Mouse (Mus musculus) cerebellum, postnatal 25 days (tissue): ENCODE results near the gene Pde7b.
A peak's percentile ranks its signal among the peaks of the same experiment; 100 is the strongest.

Experiments
- DNase-seq, 2 experiments: peaks; one replicate each; pipeline ENCODE4 v3.0.0; 2021; ENCODE audit warnings: mixed read lengths in 2 of 2

The Pde7b gene

DNA sequence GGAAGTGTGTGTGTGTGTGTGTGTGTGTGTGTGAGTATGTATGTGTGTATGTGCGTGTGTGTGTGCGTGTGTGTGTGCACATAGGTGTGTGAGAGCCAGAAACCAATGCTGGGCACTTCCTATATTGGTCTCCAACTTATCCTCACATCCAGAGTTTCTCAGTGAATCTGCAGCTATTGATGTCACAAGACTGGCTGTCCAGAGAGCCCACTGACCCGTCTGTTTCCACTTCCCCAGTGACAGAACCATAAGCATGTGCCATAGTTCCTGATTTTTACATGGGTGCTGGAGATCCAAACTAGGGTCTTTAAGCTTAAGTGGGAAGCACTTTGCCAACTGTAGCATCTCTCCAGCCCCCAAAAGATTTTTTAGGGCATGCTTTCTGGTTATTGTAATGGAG is 71.6 kb downstream of the Pde7b start:
- DNase-seq = no peak

DNA sequence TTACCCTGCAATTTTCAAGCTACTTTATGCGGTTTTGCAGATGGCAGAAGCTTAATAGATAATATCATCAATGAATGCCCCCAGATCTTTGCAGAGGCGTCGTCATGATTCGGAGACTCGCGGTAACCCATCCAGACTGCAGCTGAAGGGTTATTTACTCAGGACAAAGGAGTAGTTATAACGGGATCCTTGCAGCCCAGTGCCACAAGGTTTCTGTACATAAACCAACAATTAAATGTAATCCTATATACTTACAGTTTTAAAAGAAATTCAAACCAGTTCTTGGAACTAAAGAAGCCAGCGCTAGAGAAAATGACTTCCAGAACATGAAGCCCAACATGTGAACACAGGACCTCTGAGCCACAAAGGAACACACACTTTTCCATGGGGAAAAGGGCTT is 88.5 kb downstream of the Pde7b start:
- DNase-seq = no peak

DNA sequence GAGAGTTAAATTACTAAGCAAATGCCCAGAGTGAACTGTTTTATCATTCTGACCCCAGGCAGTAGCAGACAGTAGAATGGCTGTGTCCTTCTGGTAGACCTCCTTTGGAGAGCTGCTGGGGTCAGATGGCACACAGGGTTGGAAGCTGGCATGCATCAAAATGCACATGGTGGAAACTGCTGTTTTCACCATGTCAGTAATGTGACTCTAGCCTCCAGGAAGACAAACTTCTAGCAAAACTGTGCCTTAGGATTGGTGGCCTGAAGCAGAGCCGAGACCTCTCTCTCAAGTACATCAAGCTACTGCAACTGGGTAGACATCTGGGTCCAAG is 91.8 kb downstream of the Pde7b start:
- no peak for DNase-seq

DNA sequence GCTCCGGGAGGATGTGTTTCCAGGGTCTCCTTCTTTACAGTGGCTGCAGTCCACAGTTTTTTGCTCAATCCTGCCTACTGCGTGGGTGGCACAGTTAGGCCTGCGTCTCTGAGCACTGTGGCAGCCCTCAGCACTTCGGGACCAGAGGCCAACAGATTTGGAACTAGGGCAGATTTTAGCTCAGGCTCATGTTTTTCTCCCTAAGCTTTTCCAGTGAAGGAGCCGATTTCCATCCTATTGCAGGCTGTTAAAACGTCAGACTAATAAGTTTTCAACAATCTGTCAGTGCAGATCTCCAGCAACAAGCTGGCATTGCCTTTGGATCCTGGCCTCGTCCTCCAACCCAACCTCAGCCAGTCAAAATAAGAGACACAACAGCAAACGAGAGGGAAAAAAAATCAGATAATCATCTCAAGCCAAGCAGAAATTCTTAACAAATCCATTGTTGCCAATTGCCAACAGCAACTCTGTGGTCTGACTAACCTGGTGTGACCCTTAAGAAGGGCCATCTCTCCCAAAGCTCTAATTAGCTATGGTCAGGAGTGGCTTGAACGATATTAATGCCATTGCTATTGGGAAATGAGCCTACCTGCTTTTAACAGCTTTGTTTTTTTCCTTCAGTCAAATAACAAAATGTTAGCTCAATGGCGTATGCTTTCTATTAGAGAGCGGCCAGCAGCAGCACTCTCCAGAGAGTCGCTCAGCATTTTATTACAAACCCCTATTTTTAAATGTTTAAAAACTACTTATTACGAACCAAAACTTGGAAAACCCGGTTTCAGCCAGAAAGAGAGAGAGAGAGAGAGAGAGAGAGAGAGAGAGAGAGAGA is 92.4 kb downstream of the Pde7b start:
- DNase-seq = peak in 1 of 2 experiments; percentile 10

DNA sequence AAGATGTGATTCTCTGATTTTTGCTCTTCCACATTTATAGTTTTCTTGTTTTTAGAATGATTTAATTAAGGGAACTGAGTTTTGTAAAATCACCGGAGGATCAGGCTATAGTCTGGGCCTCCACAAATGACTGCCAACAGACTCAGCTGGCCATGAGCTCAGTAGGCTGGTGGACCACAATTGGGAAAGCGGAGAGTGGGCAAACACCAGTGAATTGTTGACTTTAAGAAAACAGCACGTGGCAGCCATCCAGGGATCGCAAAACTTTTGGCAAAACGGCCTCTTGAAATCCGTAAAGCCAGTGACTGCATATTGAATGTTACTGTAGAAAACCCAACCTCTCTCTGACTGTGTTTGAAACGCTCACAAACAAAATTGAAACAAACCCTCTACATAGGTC is 94.8 kb downstream of the Pde7b start:
- no peak for DNase-seq

DNA sequence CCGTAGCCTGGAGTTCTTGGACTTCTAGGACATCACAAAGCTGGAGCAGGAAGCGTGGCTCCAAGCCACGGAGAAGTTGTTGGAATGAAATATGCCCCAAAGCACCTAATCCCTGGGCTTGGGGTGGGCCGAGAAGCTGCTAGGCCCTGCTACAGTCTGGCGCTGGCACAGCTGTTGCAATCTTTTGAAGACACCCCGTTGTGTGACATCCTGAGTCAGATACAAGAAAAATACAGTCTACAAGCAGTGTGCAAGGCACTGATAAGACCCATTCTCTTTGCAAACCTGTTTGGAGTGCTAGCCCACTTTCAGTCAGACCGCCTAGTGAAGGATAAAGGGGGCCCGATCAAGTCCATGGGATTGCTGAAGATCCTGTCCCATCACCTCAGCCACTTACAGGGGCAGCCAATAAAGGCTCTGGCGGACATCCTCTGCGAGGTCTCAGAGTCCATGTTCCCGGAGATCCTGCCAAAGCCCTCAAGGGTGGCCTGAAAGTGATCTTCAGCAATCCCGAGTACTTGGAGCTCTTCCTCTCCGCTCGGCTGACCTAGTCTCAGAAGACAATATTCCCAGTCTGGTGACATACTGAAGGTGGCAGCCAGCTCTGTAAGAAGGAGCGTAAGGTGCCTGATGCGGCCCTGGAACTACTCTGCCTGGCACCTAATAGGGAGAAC is 99.0 kb downstream of the Pde7b start:
- no peak for DNase-seq

DNA sequence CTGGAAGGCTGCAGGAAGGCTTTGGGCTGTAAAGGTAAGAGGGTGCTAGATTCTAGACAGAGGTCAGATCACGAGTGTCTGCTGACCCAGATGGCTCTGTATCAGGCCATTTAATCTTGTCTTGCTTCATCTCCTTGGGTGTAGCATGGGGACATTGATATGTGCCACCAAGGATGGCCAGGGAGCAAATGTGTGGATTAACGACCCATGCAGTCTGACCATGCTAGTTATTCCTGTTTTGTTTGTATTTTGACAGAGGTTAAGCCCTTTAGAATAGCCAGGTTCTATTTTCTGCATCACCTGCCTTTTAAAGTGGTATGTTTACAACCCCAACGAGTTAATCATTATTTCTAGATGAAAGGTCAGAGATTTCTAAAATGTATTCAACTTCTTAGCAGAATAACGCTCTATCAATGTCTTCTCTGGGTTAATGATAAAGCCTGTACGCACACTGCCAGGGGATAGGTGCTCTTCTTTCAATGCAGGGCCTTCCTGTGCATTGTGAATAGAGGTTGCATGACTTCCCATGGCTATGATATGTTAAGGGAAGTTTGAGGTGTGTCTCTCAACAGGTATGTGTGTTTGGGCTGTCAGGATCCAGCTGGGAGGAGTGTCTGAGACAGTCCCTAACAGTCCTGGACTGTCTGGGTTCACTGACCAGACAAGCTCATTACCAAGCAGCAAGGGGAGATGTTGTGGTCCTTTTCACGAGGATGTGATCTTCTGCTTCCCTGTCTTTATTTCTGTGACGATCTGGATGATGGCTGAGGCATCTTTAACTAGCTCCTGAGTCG is 103.0 kb downstream of the Pde7b start:
- no peak for DNase-seq

DNA sequence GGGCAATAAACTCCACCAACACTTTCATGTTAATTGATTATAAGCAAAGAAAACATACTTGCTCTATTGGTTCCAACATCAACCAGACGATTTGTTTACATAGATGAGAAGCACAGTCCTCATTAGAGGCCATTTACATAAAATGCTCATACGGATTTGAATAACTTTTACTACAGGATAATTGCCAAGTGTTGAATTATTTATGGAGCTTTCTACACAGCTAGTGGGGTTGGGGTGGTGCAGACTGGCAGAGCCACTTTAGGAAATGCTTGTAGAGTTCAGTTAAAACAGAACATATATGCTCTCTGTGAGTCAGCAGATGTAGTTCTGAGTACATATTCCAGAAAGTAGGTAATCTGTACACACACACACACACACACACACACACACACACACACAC is 118.9 kb downstream of the Pde7b start:
- no peak for DNase-seq

DNA sequence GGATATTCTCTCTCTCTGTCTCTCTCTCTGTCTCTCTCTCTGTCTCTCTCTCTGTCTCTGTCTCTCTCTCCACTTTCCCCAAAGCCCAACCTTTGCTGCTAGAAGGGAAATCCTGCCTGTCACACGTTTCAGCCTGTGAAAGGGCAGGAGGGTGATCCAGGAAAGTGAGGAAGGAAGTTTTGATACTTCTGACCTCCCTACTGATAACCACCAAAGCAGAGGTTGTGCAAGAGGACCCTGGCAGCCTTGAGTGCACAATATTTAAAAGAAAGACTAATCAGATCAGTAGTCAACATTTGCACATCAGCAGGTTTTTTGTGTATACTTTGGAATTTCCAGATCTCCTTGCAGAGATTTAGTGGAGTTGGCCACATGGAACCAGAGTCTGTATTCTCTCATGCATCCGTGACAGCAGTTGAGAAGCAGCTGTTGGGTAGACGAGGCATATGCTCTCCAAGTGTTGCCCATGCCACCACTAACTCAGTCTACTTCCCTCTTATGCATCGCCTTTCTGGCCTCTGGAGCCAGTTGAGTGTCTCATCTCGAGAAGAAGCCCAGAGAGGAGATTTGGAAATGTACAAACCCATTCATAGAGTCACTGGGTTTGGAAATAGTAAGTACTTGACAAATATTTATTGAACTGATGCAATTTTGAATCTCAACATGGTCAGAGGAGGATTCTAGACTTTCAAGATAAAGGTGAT is 129.6 kb downstream of the Pde7b start:
- DNase-seq = no peak

DNA sequence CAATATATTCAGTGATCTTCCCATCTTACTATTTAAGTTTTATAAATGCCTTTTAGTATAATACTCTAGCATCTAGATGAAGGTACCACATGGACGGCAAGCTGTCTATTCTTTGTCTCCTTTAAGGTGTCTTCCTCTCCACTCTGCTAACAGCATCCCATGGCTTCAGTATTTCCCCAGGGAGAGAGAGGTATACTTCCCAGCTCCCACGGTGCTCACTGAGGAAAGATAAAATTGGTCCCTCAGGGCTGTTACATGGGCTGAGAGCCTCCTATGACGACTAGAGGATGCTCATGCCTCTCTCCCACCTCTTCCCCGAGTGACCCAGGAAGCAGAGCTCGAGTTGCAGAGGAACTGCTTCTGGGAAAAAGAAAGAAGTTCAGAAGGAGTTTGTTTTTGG is 130.9 kb downstream of the Pde7b start:
- no peak for DNase-seq

DNA sequence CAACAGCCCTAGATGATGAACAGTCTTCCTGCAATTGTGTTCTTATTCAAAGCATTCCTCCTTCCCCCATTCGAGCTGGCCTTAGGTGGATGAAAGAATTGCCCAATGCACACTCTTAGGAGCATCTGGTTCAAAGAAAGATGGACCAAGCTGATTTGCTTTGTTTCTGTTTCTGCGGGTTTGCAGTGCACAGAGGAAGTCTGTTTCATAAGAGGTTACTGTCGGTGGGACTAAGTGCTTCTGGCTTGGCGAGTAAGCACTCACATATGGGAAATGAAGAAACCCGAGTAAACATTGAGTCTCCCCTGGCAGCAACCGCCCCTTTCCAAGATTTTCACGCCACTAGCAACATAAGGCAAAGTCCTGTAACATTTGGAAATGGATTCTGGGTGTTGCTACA is 134.8 kb downstream of the Pde7b start:
- DNase-seq = no peak

DNA sequence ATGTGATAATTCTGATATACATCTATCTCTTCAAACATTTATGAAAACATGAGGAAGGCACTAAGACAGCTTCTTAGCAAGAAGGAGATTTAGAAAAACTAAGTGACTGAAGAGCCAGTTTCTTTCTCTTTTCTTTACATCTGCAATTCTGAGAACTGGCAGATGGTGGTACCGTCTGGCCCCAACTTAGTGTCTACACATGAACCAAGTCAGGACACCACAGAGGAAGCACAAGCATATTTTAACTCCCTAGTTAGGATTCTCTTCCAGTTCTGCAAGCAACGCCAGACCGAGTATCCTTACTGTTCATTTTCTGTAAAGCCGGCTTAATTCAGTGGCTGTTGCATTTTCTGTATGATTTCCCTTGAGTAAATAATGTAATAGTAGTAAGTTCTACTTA is 138.9 kb downstream of the Pde7b start:
- no peak for DNase-seq

DNA sequence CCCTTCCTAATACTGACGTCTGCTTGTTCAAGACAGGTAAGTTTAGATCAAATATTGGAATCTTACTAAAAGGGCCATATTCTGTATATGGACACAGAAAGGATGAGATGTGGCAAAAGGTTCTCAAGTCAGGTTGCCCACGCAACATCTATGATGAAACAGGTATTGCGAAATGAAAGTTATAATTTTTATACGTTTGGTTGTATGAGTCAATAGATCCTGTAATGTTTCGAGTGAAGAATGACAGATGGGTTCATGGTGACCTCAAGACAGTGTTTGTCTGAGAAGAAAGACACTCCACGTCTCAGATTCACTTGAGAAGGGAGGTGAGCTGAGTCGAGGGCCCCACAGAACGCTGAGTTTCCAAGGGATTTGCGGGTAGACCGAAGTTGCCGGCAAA is 149.9 kb downstream of the Pde7b start:
- no peak for DNase-seq

DNA sequence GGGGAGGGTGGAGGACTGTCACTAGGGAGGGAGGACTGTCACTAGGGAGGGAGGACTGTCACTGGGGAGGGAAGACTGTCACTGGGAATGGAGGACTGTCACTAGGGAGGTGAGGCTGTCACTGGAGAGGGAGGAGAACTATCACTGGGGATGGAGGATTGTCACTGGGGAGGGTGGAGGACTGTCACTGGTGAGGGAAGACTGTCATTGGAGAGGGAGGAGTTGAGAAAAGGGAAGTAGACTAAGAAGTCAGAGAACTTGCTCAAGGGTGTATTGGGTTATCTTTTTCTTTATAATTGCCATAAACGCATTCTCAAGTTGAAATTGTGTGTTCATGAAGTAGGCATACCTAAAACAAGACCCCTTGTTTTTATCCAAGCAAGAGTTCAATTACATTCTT is 150.5 kb downstream of the Pde7b start:
- DNase-seq = no peak

DNA sequence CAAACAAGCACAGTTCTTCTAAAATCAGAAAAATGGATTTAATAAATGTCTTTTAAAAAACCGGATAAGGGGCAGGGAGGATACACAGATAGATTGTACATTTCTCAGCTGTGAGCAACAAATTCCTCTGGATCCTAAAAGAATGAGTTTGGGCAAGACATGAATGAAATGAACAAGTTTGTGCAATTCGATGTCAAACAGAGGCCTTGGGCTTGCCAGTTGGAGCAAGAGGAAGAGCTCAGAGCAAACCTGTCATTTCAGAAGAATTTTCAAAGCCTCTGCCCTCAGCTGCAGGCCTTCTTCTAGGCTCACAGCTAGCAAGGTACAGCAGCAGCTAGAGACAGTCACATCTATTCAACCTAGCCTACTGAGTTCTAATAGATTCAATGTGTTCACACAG is 153.4 kb downstream of the Pde7b start:
- DNase-seq = no peak

DNA sequence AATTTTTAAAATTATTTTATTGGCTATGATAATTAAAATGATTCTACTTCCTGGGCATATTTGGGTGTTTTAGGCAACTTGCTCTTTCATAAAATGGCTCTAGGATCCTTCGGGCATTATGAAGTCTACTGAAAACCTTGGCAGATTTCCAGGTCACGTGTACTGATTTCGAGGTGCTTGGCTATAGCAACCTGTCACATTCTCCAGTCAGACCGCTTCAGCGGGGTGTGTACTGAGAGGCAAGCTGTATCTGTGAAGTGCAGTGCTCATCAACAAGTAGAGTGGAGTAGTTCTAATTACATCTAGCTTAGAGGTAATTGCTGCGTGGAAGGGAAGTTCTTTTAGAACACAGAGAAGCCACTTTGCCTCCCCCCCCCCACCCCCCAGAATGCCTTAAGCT is 156.2 kb downstream of the Pde7b start:
- no peak for DNase-seq

DNA sequence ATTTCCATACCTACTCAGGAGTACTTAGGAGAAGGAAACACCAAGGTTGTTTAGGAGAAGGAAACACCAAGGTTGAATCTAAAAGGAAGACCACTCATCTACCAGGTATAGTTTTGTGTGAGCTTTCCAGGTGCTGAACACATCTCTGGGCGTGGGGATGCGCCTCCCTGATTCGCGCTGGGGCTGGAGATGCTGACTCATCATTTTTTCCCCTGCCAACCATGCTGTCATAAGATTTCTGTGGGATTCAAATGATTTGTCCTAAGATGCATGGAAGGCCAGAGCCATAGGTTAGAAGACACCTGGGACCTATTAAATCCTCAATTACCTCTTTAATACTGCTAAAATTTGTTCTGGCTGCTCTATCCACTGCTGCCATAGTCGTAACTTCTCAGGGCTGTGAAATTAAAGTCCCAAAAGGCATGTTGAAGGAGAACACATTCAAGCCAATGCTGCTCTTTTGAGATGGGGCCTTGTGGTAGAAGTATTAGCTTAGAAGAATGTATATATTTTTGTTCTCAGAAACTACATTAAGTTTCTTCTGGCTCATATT is 157.1 kb downstream of the Pde7b start:
- DNase-seq = no peak

DNA sequence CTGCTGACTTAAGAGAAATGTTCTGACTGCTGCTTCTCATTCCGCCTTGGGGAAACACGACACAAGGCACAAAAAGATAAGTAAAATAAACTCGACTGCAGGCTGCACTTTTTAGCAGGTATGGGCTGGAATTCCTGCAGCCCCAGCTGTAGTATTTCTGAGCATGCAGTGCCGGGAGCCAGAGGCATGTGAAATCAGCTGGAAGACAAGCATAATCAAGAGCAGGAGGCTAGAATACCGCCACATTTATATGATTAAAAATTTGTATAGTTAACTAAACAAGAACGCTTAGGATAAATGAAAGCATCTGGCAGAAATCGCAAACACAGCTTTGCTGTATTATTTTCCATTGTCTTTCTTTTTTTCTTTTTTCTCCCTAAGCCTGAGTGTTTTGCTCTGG is 168.4 kb downstream of the Pde7b start:
- no peak for DNase-seq

DNA sequence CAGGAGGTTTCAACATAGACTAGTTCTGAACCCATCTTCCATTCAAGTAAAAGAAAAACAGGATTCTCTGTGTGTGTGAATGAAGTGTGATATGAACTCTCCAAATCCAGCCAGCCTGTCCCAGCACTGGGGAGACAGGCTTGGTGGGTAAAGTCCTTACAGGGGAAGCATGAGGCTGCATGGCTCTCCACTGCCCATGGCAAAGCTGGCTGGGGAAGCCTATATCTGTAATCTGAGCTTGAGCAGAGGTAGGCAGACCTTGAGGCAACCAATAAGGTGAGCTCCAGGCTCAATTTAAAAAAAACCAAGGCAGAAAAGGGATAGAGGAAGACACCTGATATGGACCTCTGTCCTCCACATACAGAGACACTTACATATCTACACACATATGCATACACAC is 173.5 kb downstream of the Pde7b start:
- DNase-seq = no peak

DNA sequence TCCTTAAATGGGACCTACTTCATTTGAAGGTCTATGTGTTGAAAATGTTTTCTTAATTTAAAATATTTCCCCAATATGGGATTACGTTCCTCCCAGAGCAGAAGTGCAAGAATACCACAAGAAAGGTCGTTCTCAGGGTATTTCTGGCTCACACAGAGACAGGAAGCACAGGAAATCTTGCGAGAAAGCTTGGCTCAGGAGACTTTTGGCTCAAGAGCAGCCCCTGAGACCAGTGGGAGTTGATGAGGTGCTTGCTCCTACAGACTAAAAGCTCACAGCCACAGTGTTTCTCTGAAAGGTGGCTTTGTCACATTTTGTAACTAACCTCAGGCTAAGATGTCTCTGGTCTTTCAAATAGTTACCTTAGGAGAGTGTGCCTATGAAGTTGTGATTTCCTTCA is 174.1 kb downstream of the Pde7b start:
- no peak for DNase-seq

DNA sequence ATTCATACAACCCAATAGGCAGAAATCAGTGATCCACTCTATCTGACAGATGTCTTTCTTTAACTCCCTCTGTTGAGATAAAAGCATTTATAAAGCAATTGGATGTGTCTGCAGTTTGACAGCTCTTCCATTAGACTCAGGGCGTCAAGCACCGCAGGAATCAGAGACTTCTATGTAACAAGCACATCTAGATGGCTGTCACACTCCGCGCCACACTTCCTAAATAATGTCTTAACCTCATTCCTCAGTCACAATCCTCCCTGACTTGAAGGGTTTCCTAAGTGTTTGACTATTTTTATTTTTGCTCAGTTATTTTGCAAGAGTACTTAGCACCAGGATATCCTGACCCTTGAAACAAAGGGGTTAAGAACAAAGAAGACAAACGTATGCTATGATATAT is 174.7 kb downstream of the Pde7b start:
- DNase-seq = no peak

DNA sequence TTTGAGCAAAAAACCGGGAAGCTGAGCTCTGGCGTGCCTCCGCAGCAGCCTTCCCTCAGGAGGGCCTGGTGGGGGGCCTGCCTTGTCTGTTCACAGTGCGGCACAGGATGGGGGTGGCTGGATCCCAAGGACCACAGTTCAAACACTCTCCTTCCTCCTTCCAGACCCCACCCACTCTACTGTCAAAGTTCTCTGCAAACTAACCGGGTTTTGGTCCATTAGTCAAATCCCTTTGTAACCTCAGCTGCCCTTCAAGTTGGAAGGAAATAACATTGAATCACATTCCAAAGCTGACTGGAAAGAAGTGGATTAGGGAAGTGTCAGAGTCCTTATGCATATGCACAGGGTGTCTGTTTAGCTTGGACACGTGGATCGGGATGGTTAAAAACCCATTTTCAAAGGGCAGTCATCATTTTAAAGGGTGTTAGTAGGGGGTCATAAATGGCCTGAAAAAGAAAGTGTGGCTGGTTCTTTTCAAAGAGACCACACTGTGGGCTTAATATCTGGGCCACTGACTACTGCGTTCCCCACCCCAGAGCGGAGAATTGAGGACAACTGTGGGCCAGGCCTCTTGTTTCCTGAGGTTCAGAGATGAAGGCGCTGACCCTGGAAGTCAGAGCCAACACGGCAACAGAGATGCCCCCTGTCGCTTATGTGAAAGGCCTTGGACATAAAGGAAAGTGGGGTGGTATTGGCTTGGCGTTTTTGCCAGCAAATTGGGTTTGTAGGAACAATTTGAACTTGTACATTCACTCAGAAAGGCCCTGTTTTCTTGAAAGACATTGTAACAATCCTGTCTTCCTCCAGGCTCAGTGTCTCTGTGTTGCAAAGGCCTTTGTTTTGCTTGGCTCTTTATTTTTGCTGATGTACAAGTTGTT is 175.8 kb downstream of the Pde7b start:
- peak in 1 of 2 experiments; percentile 24 for DNase-seq
